Mouse (Mus musculus) stomach, embryonic 15.5 days (tissue): Measurements from ENCODE around the gene Foxi3. TPM values are rescaled to one million over a fixed set of nuclear protein-coding genes. Genes with fewer than 3 reads are reported as not detected.

Source experiments
- ATAC-seq: fragments of 200-750 bp; cut with Nextera tagmentation; 2 replicates; pipeline ENCODE4 v1.8.0; 2017; ENCODE audit warnings: low read depth, moderate number of reproducible peaks, moderate TSS enrichment; ENCODE audit not compliant: insufficient read depth, low FRiP score
- H3K27ac ChIP-seq: fragments of 300-500 bp; sonication (generic); 2 replicates; pipeline ENCODE4 v1.5.1; 2015; ENCODE audit warnings: mild to moderate bottlenecking, inconsistent platforms
- H3K27me3 ChIP-seq: fragments of 300-500 bp; sonication (generic); replicated peaks from 2 replicates; pipeline ENCODE4 v1.6.1; 2015; ENCODE audit warnings: inconsistent platforms
- H3K36me3 ChIP-seq: fragments of 300-500 bp; sonication (generic); 2 replicates; pipeline ENCODE4 v1.6.1; 2015; ENCODE audit warnings: inconsistent platforms
- H3K4me1 ChIP-seq: fragments of 300-500 bp; sonication (generic); 2 replicates; pipeline ENCODE4 v1.6.1; 2015; ENCODE audit warnings: inconsistent platforms
- H3K4me2 ChIP-seq: fragments of 300-500 bp; sonication (generic); 2 replicates; pipeline ENCODE4 v1.6.1; 2015; ENCODE audit warnings: mild to moderate bottlenecking, inconsistent platforms
- H3K4me3 ChIP-seq: fragments of 300-500 bp; sonication (generic); replicated peaks from 2 replicates; pipeline ENCODE4 v1.5.1; 2015; ENCODE audit warnings: inconsistent platforms
- H3K9ac ChIP-seq: fragments of 300-500 bp; sonication (generic); 2 replicates; pipeline ENCODE4 v1.6.1; 2015; ENCODE audit warnings: inconsistent platforms
- H3K9me3 ChIP-seq: fragments of 300-500 bp; sonication (generic); 2 replicates; pipeline ENCODE4 v1.6.1; 2016; ENCODE audit warnings: inconsistent platforms
- WGBS: fragments of 180-500 bp; shearing (Covaris S2); methylation state at CpG from one replicate; pipeline ENCODE4 v1.1.7; 2015; 5-methylcytosine and 5-hydroxymethylcytosine counted together
- polyA plus RNA-seq: library from polyadenylated mRNA; unstranded; fragments of >200 nt; fragmentation: Nextera tagmentation; extraction: Ambion mirVana; gene quantifications from 2 replicates; pipeline ENCODE4 v1.2.1, GENCODE M21; 2015

Gene Foxi3
- polyA plus RNA-seq, 1 experiment from 2014 or later: not detected

DNA sequence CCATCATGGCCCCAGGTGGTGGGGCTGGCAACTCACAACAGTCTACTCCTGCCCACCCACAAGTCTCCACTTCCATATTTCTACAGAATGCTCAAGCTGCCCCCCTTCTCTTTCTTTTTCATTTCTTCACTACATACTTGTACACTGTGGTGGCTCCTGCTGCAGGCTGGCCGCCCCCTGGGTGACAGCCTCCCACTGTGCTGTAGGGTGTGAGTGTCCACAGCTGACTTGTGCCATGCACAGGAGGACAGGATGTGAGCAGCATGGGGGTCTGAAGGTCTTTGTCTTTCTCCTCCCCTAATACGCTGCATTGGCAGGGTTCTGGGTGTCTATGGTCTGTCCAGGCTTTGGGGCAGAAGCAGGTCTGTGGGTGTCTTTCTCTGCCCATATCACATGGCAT is 46.3 kb downstream of the Foxi3 start:
- no peak overlapping the region for H3K9ac ChIP-seq
- no peak overlapping the region for H3K4me3 ChIP-seq
- WGBS: 91% methylated on average over 2 of the region's 2 CpGs
- H3K4me1 ChIP-seq: no peaks in the 10 kb centered on the region
- H3K27me3 ChIP-seq: no peaks in the 10 kb centered on the region
- no peak for ATAC-seq
- no peaks in the 10 kb centered on the region for H3K36me3 ChIP-seq
- no peak overlapping the region for H3K4me2 ChIP-seq
- H3K27ac ChIP-seq: no peak overlapping the region
- H3K9me3 ChIP-seq: no peaks in the 10 kb centered on the region

DNA sequence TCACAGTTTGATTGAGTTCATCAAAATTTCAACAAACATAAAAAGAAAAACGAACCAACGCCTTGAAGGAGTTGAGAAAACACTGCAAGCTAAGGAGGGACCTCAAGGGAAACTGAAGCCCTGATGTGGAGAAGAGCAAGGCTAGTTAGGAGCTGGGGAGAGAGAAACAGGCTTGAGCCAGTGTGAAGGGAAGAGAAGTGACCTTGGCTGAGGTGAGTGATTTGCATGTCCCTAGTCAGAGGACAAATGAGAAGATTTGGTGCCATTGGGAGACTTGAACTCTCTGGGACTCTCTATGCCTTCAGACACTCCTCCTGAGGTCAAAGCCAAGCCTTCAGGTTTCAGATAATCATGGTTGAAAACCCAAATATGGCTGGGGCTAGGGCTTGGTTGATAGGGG is 47.8 kb downstream of the Foxi3 start:
- Histone ChIP-seq H3K9me3 (no peaks in the 10 kb centered on the region), H3K36me3 (no peaks in the 10 kb centered on the region), H3K4me2 (no peak overlapping the region), H3K4me3 (no peak overlapping the region), H3K27me3 (no peaks in the 10 kb centered on the region), H3K9ac (no peak overlapping the region), H3K4me1 (no peaks in the 10 kb centered on the region), H3K27ac (no peak overlapping the region)
- 84% methylated on average over 2 of the region's 2 CpGs for WGBS
- no peak for ATAC-seq

Other genes starting within 250 kb of the Foxi3 start
- 4.0 and 4.7 TPM in 2 replicates for gene Rpia, start 164.3 kb upstream of the Foxi3 start, polyA plus RNA-seq
- gene Eif2ak3, start 112.0 kb upstream of the Foxi3 start, polyA plus RNA-seq: 12.5 and 12.7 TPM in 2 replicates
- not detected in 2 replicates for gene Tex37, start 37.6 kb upstream of the Foxi3 start, polyA plus RNA-seq
- gene Thnsl2, start 187.9 kb downstream of the Foxi3 start, polyA plus RNA-seq: 12.6 and 14.9 TPM in 2 replicates
- gene Fabp1, start 243.3 kb downstream of the Foxi3 start, polyA plus RNA-seq: 500 and 589 TPM in 2 replicates